Mouse (Mus musculus) mature B cell (primary cell): ENCODE measurements around the gene Tnnt1.

Experiments used
- in situ Hi-C: fragments of 300-500 bp; cut with MboI; formaldehyde crosslinking; loops from 2 replicates; pipeline ENCODE4 v1.14.3; 2019

Gene Tnnt1

GRCm38 (mm10) chr7:4498251-4498650 lies 17.9 kb downstream of the Tnnt1 start:
- in situ Hi-C loops: no loop called here

GRCm38 (mm10) chr7:4497271-4497903 lies 18.8 kb downstream of the Tnnt1 start:
- in situ Hi-C loops: no loop called here

DNA sequence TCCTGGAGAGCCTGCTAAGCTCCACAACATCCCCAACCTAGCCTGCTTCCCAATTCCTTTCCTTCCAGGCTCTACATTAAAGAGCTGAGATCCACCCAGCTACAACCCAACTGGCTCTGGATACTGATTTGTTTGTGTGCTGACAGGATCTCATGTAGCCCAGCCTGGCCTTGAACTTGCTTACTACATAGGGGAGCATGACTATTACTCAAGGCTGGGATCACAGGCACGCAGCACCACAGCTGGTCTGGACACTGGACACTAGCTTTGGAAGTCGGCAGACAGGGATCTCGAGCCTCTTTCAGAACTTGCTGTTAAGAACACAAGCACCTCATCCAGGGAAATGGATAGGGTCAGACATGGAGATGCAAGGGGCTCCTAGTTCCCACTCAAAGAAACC lies 19.7 kb downstream of the Tnnt1 start:
- in situ Hi-C loops: no loop called here

DNA sequence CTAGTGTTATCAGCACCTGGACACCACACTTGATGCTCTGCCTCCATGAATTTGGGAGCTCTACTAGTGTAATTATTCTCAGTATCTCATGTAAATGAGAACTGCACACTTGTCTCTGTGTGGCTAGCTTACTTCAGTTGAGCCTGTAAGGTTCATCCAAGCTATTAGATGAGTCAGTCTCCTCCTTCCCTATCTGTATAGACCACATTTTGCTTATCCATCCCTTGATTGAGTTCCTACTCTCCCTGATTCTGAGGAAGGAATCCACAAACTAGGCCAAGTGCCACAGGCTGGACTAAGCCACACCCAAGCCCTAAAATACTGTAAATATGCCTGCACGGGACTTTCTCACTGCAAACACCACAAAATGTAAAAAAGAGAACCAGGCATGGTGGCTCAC lies 22.2 kb downstream of the Tnnt1 start:
- in situ Hi-C loops: no loop called here

DNA sequence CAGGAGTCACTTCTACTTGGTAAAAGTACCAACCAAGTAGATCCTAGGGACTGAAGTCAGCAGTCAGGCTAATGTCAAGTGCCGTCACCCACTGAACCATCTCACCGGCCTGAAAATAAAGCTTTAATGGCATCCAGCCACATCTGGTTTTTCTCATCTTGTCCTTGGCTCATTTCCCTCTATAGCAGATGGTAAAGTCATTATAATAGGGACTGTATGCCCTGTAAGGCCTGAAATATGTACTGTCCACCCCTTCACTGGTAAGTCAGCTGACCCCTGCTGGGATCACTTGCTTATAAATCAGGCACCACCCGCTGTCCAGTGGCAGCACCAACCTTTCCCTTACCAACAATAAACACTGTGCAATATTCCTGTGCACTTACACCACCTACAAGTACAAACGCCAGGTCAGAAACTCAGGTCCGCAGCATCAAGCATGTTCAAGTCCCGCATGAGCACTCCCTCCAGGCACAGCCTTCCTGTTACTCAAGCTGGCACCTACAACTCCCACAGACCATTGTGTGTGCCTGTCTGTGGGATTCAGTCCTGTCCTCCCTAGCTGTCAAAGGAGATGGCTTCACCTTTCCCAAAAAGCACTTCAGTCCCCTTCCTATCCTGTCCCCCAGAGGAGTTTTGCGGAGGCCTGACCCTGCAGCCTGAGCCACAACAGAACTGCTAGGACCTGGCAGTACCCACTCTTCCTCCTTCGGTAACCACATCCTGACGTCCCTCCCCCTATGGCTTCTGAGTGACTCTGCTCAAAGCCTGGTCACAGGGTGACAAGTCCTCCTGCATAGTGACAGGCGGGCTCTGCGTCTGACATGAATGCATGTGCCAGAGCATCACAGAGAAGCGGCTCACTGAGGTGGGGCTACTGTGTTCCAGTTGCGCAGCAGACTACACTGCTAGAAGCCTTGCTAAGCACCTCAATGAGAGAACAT lies 23.6 kb downstream of the Tnnt1 start:
- in situ Hi-C loops: no loop called here

GRCm38 (mm10) chr7:4491308-4491707 lies 24.9 kb downstream of the Tnnt1 start:
- in situ Hi-C loops: no loop called here

DNA sequence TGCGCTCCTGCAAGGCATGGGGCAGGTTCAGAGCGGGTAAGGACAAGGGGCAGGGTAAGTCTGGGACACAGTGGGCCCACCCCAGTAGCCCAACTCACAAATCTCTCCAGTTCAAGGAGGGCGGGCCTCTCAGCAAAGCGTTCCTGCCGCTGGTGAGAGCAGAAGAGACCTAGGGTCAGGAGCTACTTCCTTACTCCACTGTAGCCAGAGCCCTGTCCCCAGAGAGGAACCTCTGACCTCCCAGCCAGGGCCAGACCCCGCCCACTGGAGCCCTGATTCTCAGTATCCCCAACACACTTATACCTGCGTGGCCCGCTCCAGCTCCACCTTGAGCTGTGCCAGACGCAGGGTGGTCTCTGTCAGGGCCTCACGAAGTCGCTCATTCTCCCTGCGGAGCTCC lies 33.9 kb downstream of the Tnnt1 start:
- in situ Hi-C loops: no loop called here

DNA sequence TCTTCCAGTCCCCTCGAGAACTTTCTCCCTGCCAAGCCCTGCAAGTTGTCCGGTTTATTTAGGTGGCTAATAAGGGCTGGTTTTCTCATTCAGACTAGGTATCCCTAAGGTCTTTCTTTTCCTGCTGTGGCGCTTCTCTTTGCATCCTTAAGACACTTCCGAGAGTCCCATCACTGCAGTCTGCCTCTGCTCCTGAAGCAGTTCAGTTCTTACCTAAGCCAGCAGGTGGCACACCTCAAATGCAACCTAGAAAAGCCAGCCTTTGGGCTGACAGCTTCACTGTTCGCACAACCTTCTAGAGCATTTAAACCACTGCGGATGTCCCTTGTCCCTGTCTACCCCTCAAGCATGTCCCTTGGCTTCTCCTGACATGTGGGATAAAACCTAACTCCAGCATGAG lies 36.5 kb downstream of the Tnnt1 start:
- in situ Hi-C loops: no loop called here

GRCm38 (mm10) chr7:4478796-4479291 lies 37.3 kb downstream of the Tnnt1 start:
- in situ Hi-C loops: no loop called here

- in situ Hi-C loops: no loop called here
Observed at GRCm38 (mm10) chr7:4478021-4478795, 38.0 kb downstream of the Tnnt1 start.

DNA sequence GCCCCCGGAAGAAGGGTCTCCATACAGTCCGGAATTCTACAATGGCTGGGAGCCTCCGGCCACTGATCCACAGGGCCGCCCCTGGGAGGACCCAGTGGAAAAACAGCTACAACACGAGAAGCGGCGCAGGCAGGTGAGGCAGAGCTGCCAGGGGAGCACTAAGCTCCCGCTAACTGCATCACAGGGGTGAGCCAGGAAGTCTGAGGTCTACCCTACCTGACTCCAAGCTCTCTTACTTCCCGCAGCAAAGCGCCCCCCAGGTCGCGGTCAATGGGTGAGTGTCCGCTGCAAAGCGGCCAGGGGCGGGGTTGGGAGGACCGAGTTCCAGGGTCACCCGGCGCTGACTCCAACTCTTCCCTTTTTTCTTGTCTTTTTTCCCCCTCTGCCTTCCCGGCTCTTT lies 42.2 kb downstream of the Tnnt1 start:
- in situ Hi-C loops: no loop called here

DNA sequence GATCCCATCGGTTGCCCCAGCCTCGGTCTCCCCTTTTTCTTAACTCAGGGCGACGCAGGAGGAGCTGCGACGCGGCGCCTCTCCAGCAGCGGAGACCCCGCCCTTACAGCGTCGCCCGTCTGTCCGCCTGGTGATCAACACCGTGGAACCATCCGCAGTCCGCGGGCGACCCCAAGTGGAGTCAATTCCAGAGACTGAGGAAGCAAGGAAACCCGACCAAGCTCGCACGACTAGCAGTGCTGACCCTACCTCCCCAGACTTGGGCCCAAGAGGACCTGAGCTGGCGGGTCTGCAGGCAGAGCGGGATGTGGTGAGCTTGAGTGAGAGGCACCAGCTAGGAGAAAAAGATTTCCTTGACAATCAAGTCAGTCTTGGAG lies 45.0 kb downstream of the Tnnt1 start:
- in situ Hi-C loops: no loop called here

DNA sequence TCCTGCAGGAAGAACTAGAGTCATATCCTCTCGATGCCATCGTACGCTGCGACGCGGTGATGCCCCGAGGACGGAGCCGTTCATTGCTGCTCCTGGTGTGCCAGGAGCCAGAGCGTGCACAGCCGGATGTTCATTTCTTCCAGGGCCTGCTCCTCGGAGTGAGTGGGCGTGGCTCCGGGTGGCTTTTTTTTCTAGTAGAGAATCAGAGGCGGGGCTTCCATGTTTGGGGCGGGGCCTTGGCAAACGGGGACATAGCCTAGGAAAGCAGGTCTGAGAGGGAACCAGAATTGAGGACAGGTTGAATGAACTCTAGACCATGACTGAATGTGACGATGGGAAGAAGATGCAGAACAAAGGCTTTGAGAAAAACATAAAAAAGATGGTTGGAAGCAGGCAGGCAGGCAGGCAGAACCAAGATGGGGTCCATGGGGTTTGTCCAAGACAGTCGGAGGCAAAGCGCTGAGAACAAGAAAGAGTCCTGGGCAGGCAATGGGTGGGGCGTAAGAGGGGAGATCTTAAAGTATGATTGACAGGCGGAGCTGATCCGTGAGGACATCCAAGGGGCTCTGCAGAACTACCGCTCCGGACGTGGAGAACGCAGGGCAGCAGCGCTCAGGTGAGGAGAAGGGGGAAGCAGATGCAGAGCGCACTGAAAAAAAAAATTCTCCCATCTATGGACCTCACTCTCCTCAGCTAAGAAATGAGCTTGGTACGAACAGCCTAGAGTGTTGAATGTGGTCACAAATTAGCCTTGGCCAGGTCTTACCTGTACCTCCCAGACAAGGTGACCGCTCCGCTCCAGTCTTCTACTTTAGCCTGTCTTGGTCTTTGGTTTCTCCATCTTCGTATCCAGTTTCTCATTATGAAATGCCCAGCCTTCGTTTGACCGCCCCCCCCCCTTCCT lies 45.7 kb downstream of the Tnnt1 start:
- in situ Hi-C loops: no loop called here

- in situ Hi-C loops: no loop called here
Observed at GRCm38 (mm10) chr7:4467801-4468200, 48.4 kb downstream of the Tnnt1 start.

GRCm38 (mm10) chr7:4464194-4464824 lies 51.9 kb downstream of the Tnnt1 start:
- in situ Hi-C loops: no loop called here

DNA sequence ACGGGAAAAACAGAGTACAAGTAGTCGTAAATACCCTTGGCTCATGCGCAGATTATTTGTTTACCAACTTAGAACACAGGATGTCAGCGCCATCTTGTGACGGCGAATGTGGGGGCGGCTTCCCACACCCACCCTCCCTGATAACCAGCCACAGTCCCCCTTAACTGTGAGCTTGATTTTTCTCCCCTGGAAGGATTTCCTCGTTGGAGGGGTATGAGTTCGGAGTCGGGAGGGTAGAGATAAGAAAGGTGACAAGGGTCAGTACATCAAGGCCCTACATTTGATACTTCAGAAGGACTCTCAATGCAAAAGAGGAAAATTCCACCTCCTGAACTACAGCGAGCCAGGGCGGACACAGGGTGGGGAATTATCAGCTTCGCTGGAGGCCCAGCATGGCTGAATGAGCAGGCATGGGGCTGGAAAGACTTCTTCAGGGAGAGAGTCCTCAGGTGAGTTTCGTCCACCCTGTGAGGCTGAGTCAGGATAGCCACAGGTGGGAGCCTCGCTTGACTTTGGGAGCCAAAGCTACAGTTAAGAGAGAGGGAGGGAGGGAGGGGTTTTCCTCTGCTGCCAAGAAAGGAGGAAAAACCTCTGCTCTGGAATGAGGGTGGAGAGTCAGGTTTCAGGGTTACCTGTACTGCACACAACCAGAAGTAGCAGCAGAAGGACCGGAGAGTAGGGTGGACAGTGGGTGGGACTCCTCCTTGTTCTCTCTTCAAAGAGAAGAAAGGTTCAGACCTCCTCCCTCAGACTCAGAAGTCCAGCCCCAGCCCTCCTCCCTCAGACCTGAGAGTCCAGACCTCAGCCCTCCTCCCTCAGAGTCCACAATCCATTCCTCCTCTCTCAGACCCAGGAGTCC lies 55.4 kb downstream of the Tnnt1 start, which contains the start of gene Eps8l1:
Eps8l1 (plus strand) TSS at position 99 of the 859 bp plus-strand sequence.
- in situ Hi-C loops: no loop called here
